Mouse (Mus musculus): ENCODE results near the gene Slc22a4.

Slc22a4 gene

GRCm38 (mm10) chr11:54028044-54028951 is at the start of gene Slc22a4:
Slc22a4 (minus strand) TSS chr11:54028090.
- peak; percentile 63 for DNase-seq

- no peak for DNase-seq
Measured at GRCm38 (mm10) chr11:54076101-54076500, 48.2 kb upstream of the Slc22a4 start.

- no peak for DNase-seq
Measured at GRCm38 (mm10) chr11:54075353-54075752, 47.5 kb upstream of the Slc22a4 start.

- no peak for DNase-seq
Measured at GRCm38 (mm10) chr11:54073291-54073690, 45.4 kb upstream of the Slc22a4 start.

GRCm38 (mm10) chr11:54071726-54072445 is 44.0 kb upstream of the Slc22a4 start:
- DNase-seq = no peak

- DNase-seq = no peak
Measured at GRCm38 (mm10) chr11:54068520-54069371, 40.9 kb upstream of the Slc22a4 start, which contains the start of gene Pdlim4. Pdlim4 (minus strand) TSS chr11:54069014.

GRCm38 (mm10) chr11:54067996-54068519 is 40.2 kb upstream of the Slc22a4 start:
- no peak for DNase-seq

- no peak for DNase-seq
Measured at GRCm38 (mm10) chr11:54067318-54067995, 39.6 kb upstream of the Slc22a4 start.

GRCm38 (mm10) chr11:54066400-54066799 is 38.5 kb upstream of the Slc22a4 start:
- DNase-seq = no peak

- no peak for DNase-seq
Measured at GRCm38 (mm10) chr11:54065915-54066178, 38.0 kb upstream of the Slc22a4 start.

GRCm38 (mm10) chr11:54065106-54065914 is 37.4 kb upstream of the Slc22a4 start:
- DNase-seq = no peak

- no peak for DNase-seq
Measured at GRCm38 (mm10) chr11:54064412-54064978, 36.6 kb upstream of the Slc22a4 start.

- DNase-seq = no peak
Measured at GRCm38 (mm10) chr11:54063472-54063775, 35.5 kb upstream of the Slc22a4 start.

GRCm38 (mm10) chr11:54062753-54063471 is 35.0 kb upstream of the Slc22a4 start:
- DNase-seq = no peak

- no peak for DNase-seq
Measured at GRCm38 (mm10) chr11:54062086-54062752, 34.3 kb upstream of the Slc22a4 start.

- DNase-seq = no peak
Measured at GRCm38 (mm10) chr11:54060316-54060715, 32.4 kb upstream of the Slc22a4 start.

- DNase-seq = no peak
Measured at GRCm38 (mm10) chr11:54059526-54059925, 31.6 kb upstream of the Slc22a4 start.

- DNase-seq = peak; percentile 44
Measured at GRCm38 (mm10) chr11:54058643-54059042, 30.8 kb upstream of the Slc22a4 start.

- DNase-seq = no peak
Measured at GRCm38 (mm10) chr11:54058056-54058617, 30.2 kb upstream of the Slc22a4 start.

- DNase-seq = no peak
Measured at GRCm38 (mm10) chr11:54057428-54057827, 29.5 kb upstream of the Slc22a4 start.
